Mouse (Mus musculus): ENCODE results near the gene Plcb1. TPM values are rescaled to one million over a fixed set of nuclear protein-coding genes. Genes with fewer than 3 reads are reported as not detected.

Gene Plcb1
- polyA plus RNA-seq, 1 experiment from 2014 or later = 48.3 TPM

- Histone ChIP-seq H3K4me2 (no peak overlapping the region), H3K27me3 (no peaks in the 10 kb centered on the region), H3K27ac (no peak overlapping the region), H3K9ac (no peak overlapping the region), H3K4me3 (no peak overlapping the region), H3K36me3 (no peaks in the 10 kb centered on the region), H3K9me3 (no peaks in the 10 kb centered on the region), H3K4me1 (replicated peaks) (no peaks in the 10 kb centered on the region)
- WGBS = 81% methylated on average over 11 of the region's 11 CpGs
- no peak for ATAC-seq (ENCODE audit: low FRiP score)
Measured at GRCm38 (mm10) chr2:134816383-134816782, 30.5 kb downstream of the Plcb1 start.

DNA sequence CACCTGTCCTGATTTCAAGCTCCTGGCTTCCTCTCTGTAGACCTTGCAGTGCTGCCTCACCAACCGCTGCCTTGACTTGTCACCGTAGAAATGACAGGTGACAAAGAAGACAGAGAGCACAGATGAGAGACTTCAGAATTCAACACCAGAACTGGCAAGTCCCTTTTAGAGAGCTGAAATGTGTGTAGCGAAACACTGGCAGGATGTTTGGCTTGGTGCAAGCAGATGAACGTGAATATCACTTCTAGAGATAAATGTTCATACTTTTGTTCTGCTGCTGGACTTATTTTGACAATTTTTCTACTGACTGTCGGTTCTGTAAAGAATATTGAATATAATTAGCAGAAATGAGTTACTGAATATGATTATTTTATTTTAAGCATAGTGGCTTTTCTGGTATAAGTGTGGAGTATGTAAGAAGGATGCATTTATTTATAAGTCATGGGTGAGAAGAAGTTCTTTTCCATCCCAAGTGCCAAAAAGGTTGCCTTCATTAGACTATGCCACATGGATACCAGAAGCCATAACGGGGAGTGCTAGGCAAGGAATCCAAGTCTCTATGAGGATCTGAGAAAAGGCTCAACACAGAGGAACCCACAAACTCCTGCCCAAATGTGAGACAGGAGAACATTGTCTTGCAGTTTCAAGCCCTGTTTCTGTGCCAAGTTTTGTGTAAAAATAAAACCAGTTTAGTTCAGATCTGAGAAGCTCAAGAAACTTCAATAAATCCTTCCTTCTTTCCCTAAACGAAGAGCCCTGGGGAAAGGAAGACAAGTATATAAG lies 31.4 kb downstream of the Plcb1 start:
- H3K36me3 ChIP-seq = no peaks in the 10 kb centered on the region
- no peak for ATAC-seq (ENCODE audit: low FRiP score)
- no peak overlapping the region for H3K27ac ChIP-seq
- H3K4me2 ChIP-seq = no peak overlapping the region
- H3K9me3 ChIP-seq = no peaks in the 10 kb centered on the region
- no peak overlapping the region for H3K4me3 ChIP-seq
- 91% methylated on average over 7 of the region's 7 CpGs for WGBS
- no peak overlapping the region for H3K9ac ChIP-seq
- no peaks in the 10 kb centered on the region for H3K27me3 ChIP-seq
- H3K4me1 ChIP-seq (replicated peaks) = no peaks in the 10 kb centered on the region

GRCm38 (mm10) chr2:134821176-134821575 lies 35.3 kb downstream of the Plcb1 start:
- no peak overlapping the region for H3K4me2 ChIP-seq
- H3K4me3 ChIP-seq = no peak overlapping the region
- WGBS = 78% methylated on average over 6 of the region's 6 CpGs
- H3K9me3 ChIP-seq = no peaks in the 10 kb centered on the region
- no peak for ATAC-seq (ENCODE audit: low FRiP score)
- no peak overlapping the region for H3K27ac ChIP-seq
- H3K9ac ChIP-seq = no peak overlapping the region
- H3K27me3 ChIP-seq = no peaks in the 10 kb centered on the region
- no peaks in the 10 kb centered on the region for H3K36me3 ChIP-seq
- H3K4me1 ChIP-seq (replicated peaks) = peaks cover 8% of the 10 kb centered on the region

GRCm38 (mm10) chr2:134825645-134826044 lies 39.8 kb downstream of the Plcb1 start:
- ATAC-seq (ENCODE audit: low FRiP score) = 0 out of 2 replicates have a peak, but pooled peaks have one; percentile 36
- 41% methylated on average over 7 of the region's 7 CpGs for WGBS
- no peaks in the 10 kb centered on the region for H3K27me3 ChIP-seq

GRCm38 (mm10) chr2:134826111-134827005 lies 40.5 kb downstream of the Plcb1 start:
- no peaks in the 10 kb centered on the region for H3K9me3 ChIP-seq
- H3K36me3 ChIP-seq = no peaks in the 10 kb centered on the region
- ATAC-seq (ENCODE audit: low FRiP score) = peak; percentile 52; the same call in 1 of the 2 replicates
- H3K9ac ChIP-seq = peak overlapping the region; percentile 43; the same call in 1 of the 2 replicates
- H3K4me1 ChIP-seq (replicated peaks) = peaks cover 17% of the 10 kb centered on the region
- H3K4me2 ChIP-seq = no peak overlapping the region
- WGBS = 30% methylated on average over 8 of the region's 8 CpGs
- no peak overlapping the region for H3K4me3 ChIP-seq
- H3K27ac ChIP-seq = peak overlapping the region; percentile 80
- no peaks in the 10 kb centered on the region for H3K27me3 ChIP-seq

More at GRCm38 (mm10) chr2:134825645-134826044, 39.8 kb downstream of the Plcb1 start:
- H3K27ac ChIP-seq = peak overlapping the region; percentile 24; the same call in 1 of the 2 replicates
- no peaks in the 10 kb centered on the region for H3K36me3 ChIP-seq
- H3K4me1 ChIP-seq (replicated peaks) = peaks cover 17% of the 10 kb centered on the region
- H3K4me2 ChIP-seq = no peak overlapping the region
- no peak overlapping the region for H3K9ac ChIP-seq
- H3K9me3 ChIP-seq = no peaks in the 10 kb centered on the region
- H3K4me3 ChIP-seq = no peak overlapping the region

DNA sequence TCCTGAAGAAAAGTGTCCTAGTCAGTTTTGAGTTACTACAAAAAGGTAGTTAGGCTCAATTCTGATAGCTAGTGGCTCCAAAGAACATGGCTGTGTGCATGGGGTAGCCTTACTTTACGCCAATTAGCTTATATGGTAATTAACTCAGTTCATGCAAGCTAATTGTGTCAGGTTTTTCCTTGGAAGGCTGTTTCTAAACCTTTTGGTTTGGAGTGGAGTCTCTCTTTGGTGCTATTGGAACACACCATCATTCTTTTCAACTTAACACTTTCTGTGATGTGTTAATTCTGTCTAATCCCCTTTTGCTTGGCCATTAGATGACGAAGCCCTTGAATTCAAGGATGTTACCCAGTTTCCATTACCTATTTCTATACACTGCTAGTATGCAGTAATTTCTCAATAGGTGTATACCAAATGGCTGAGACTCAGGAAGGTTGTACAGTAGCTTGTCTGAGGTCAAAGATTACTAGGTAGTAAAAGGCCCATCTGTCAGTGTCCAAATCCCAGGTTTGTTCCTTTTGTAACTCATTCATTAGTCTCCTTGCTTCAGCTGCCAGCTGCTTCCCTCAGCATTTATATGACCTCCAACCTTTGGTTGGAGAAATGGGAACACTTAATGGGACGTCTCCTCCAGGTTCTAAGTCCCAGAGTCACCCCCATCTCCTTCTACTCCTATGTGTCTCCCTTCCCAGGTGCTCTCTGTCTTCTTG lies 42.1 kb downstream of the Plcb1 start:
- 83% methylated on average over 3 of the region's 3 CpGs for WGBS
- Histone ChIP-seq H3K9ac (no peak overlapping the region), H3K4me1 (replicated peaks) (peaks cover 21% of the 10 kb centered on the region), H3K4me3 (no peak overlapping the region), H3K36me3 (no peaks in the 10 kb centered on the region), H3K27me3 (no peaks in the 10 kb centered on the region), H3K4me2 (no peak overlapping the region), H3K27ac (no peak overlapping the region), H3K9me3 (no peaks in the 10 kb centered on the region)
- ATAC-seq (ENCODE audit: low FRiP score) = no peak

- Histone ChIP-seq H3K4me2 (no peak overlapping the region), H3K36me3 (no peaks in the 10 kb centered on the region), H3K27me3 (no peaks in the 10 kb centered on the region), H3K9ac (no peak overlapping the region), H3K27ac (no peak overlapping the region), H3K4me1 (replicated peaks) (peaks cover 7% of the 10 kb centered on the region), H3K9me3 (no peaks in the 10 kb centered on the region), H3K4me3 (no peak overlapping the region)
- ATAC-seq (ENCODE audit: low FRiP score) = no peak
- 87% methylated on average over 7 of the region's 7 CpGs for WGBS
Measured at GRCm38 (mm10) chr2:134831861-134832260, 46.0 kb downstream of the Plcb1 start.

DNA sequence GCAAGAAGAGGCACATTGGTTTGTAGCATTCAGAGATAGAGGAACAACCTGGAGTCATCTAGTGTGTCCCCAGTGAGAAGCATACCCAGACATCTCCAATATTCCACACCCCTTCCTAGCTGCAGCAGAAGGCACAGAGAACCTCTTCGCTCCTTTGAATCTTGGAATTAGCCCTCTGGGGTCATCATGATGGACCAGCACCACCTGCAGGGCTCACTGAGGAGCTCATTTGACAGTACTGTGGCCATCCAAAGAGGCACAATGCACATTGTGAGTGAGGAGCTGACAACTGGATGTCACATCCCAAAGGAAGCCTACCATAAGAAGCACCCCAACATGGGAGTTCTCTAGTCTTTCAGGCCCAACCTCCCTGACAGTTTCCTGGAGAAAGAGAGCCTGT lies 50.2 kb downstream of the Plcb1 start:
- 0 out of 2 replicates have a peak, but pooled peaks cover 4% of the 10 kb centered on the region for H3K4me1 ChIP-seq (replicated peaks)
- H3K4me3 ChIP-seq = no peak overlapping the region
- H3K27ac ChIP-seq = no peak overlapping the region
- ATAC-seq (ENCODE audit: low FRiP score) = no peak
- H3K9ac ChIP-seq = no peak overlapping the region
- H3K27me3 ChIP-seq = no peaks in the 10 kb centered on the region
- no peaks in the 10 kb centered on the region for H3K9me3 ChIP-seq
- WGBS = 89% methylated on average over 1 of the region's 1 CpGs
- no peak overlapping the region for H3K4me2 ChIP-seq
- H3K36me3 ChIP-seq = no peaks in the 10 kb centered on the region

- Histone ChIP-seq H3K36me3 (no peaks in the 10 kb centered on the region), H3K9me3 (no peaks in the 10 kb centered on the region), H3K4me2 (no peak overlapping the region), H3K9ac (no peak overlapping the region), H3K27me3 (no peaks in the 10 kb centered on the region), H3K4me1 (replicated peaks) (no peaks in the 10 kb centered on the region), H3K27ac (no peak overlapping the region), H3K4me3 (no peak overlapping the region)
- WGBS = 91% methylated on average over 1 of the region's 1 CpGs
- no peak for ATAC-seq (ENCODE audit: low FRiP score)
Measured at GRCm38 (mm10) chr2:134838185-134838584, 52.3 kb downstream of the Plcb1 start.

GRCm38 (mm10) chr2:134838888-134839287 lies 53.0 kb downstream of the Plcb1 start:
- Histone ChIP-seq H3K4me3 (no peak overlapping the region), H3K27me3 (no peaks in the 10 kb centered on the region), H3K9me3 (no peaks in the 10 kb centered on the region), H3K36me3 (no peaks in the 10 kb centered on the region), H3K4me1 (replicated peaks) (no peaks in the 10 kb centered on the region), H3K27ac (no peak overlapping the region), H3K9ac (no peak overlapping the region), H3K4me2 (no peak overlapping the region)
- WGBS = 89% methylated on average over 1 of the region's 1 CpGs
- no peak for ATAC-seq (ENCODE audit: low FRiP score)

- Histone ChIP-seq H3K36me3 (no peaks in the 10 kb centered on the region), H3K4me2 (no peak overlapping the region), H3K4me3 (no peak overlapping the region), H3K9ac (no peak overlapping the region), H3K4me1 (replicated peaks) (0 out of 2 replicates have a peak, but pooled peaks cover 3% of the 10 kb centered on the region), H3K27me3 (no peaks in the 10 kb centered on the region), H3K27ac (no peak overlapping the region), H3K9me3 (no peaks in the 10 kb centered on the region)
- 88% methylated on average over 4 of the region's 4 CpGs for WGBS
- no peak for ATAC-seq (ENCODE audit: low FRiP score)
Measured at GRCm38 (mm10) chr2:134842883-134843282, 57.0 kb downstream of the Plcb1 start.

All from hindbrain, embryonic 13.5 days (tissue).